Mouse (Mus musculus) stomach, embryonic 14.5 days (tissue): ENCODE measurements at regions not wholly inside any gene's neighbourhood (a gene's known extent, or its start where the extent isn't known, plus 50 kb on each side); places are given as distances from the start of the nearest gene placed in this dataset.

Source experiments
- ATAC-seq: fragments of 200-750 bp; cut with Nextera tagmentation; 2 replicates; pipeline ENCODE4 v1.8.0; 2017; ENCODE audit warnings: low read depth, moderate TSS enrichment; ENCODE audit not compliant: insufficient number of reproducible peaks, insufficient read depth, low FRiP score
- H3K27ac ChIP-seq: fragments of 300-500 bp; sonication (generic); 2 replicates; pipeline ENCODE4 v1.5.1; 2014; ENCODE audit warnings: mild to moderate bottlenecking, low read length, moderate library complexity, mixed read lengths
- H3K27me3 ChIP-seq: fragments of 300-500 bp; sonication (generic); 2 replicates; pipeline ENCODE4 v1.6.1; 2014; ENCODE audit warnings: low read length, control low read depth, mixed read lengths; ENCODE audit not compliant: control insufficient read depth, insufficient read depth
- H3K36me3 ChIP-seq: fragments of 300-500 bp; sonication (generic); 2 replicates; pipeline ENCODE4 v1.6.1; 2014; ENCODE audit warnings: mild to moderate bottlenecking, control low read depth, low read length, moderate library complexity, mixed read lengths; ENCODE audit not compliant: control insufficient read depth, insufficient read depth
- H3K4me1 ChIP-seq: fragments of 300-500 bp; sonication (generic); 2 replicates; pipeline ENCODE4 v1.6.1; 2014; ENCODE audit warnings: low read length, control low read depth, mixed read lengths; ENCODE audit not compliant: control insufficient read depth, insufficient read depth
- H3K4me2 ChIP-seq: fragments of 300-500 bp; sonication (generic); replicated peaks from 2 replicates; pipeline ENCODE4 v1.6.1; 2014; ENCODE audit warnings: low read depth, low read length, control low read depth
- H3K4me3 ChIP-seq: fragments of 300-500 bp; sonication (generic); 2 replicates; pipeline ENCODE4 v1.5.1; 2014; ENCODE audit warnings: low read depth, low read length, control low read depth
- H3K9ac ChIP-seq: fragments of 300-500 bp; sonication (generic); replicated peaks from 2 replicates; pipeline ENCODE4 v1.6.1; 2014; ENCODE audit warnings: low read depth, mild to moderate bottlenecking, control low read depth, low read length, moderate library complexity, mixed read lengths
- H3K9me3 ChIP-seq: fragments of 300-500 bp; sonication (generic); 2 replicates; pipeline ENCODE4 v1.6.1; 2016; ENCODE audit warnings: low read depth, low read length, control low read depth; ENCODE audit not compliant: control insufficient read depth
- WGBS: fragments of 180-500 bp; shearing (Covaris S2); extraction: QIAGEN DNeasy Blood & Tissue Kit; methylation state at CpG from one replicate; pipeline ENCODE4 v1.1.7; 2014; 5-methylcytosine and 5-hydroxymethylcytosine counted together

- no peak overlapping the region for H3K9ac ChIP-seq
- no peaks in the 10 kb centered on the region for H3K27me3 ChIP-seq
- ATAC-seq, result no peak
- no peaks in the 10 kb centered on the region for H3K36me3 ChIP-seq
- H3K9me3 ChIP-seq, result no peaks in the 10 kb centered on the region
- H3K4me1 ChIP-seq, result no peaks in the 10 kb centered on the region
- H3K4me3 ChIP-seq, result no peak overlapping the region
- no peak overlapping the region for H3K27ac ChIP-seq
- no peak overlapping the region for H3K4me2 ChIP-seq
- 81% methylated on average over 6 of the region's 6 CpGs for WGBS
Observed at GRCm38 (mm10) chr3:132441226-132441625, 188.4 kb upstream of the Gimd1 start.

GRCm38 (mm10) chr3:132453927-132454326 lies 175.7 kb upstream of the Gimd1 start:
- H3K9ac ChIP-seq, result no peak overlapping the region
- no peak overlapping the region for H3K4me3 ChIP-seq
- no peaks in the 10 kb centered on the region for H3K9me3 ChIP-seq
- 9% methylated on average over 4 of the region's 4 CpGs for WGBS
- H3K27me3 ChIP-seq, result no peaks in the 10 kb centered on the region
- no peaks in the 10 kb centered on the region for H3K36me3 ChIP-seq
- no peak overlapping the region for H3K27ac ChIP-seq
- H3K4me2 ChIP-seq, result no peak overlapping the region
- no peak for ATAC-seq
- no peaks in the 10 kb centered on the region for H3K4me1 ChIP-seq

GRCm38 (mm10) chr3:132462348-132462959 lies 167.2 kb upstream of the Gimd1 start:
- H3K36me3 ChIP-seq, result no peaks in the 10 kb centered on the region
- WGBS, result 66% methylated on average over 5 of the region's 5 CpGs
- ATAC-seq, result no peak
- H3K4me3 ChIP-seq, result no peak overlapping the region
- H3K9ac ChIP-seq, result no peak overlapping the region
- no peak overlapping the region for H3K27ac ChIP-seq
- no peaks in the 10 kb centered on the region for H3K4me1 ChIP-seq
- no peaks in the 10 kb centered on the region for H3K27me3 ChIP-seq
- H3K9me3 ChIP-seq, result no peaks in the 10 kb centered on the region
- no peak overlapping the region for H3K4me2 ChIP-seq

- no peaks in the 10 kb centered on the region for H3K27me3 ChIP-seq
- no peaks in the 10 kb centered on the region for H3K9me3 ChIP-seq
- H3K27ac ChIP-seq, result no peak overlapping the region
- WGBS, result 42% methylated on average over 4 of the region's 4 CpGs
- ATAC-seq, result no peak
- no peak overlapping the region for H3K9ac ChIP-seq
- no peak overlapping the region for H3K4me3 ChIP-seq
- no peaks in the 10 kb centered on the region for H3K4me1 ChIP-seq
- no peaks in the 10 kb centered on the region for H3K36me3 ChIP-seq
- no peak overlapping the region for H3K4me2 ChIP-seq
Observed at GRCm38 (mm10) chr3:132471070-132471469, 158.6 kb upstream of the Gimd1 start.

GRCm38 (mm10) chr3:132477768-132478167 lies 151.9 kb upstream of the Gimd1 start:
- 87% methylated on average over 5 of the region's 5 CpGs for WGBS
- no peaks in the 10 kb centered on the region for H3K9me3 ChIP-seq
- H3K4me3 ChIP-seq, result no peak overlapping the region
- H3K9ac ChIP-seq, result no peak overlapping the region
- no peak for ATAC-seq
- H3K4me1 ChIP-seq, result no peaks in the 10 kb centered on the region
- H3K27ac ChIP-seq, result no peak overlapping the region
- H3K27me3 ChIP-seq, result no peaks in the 10 kb centered on the region
- no peaks in the 10 kb centered on the region for H3K36me3 ChIP-seq
- no peak overlapping the region for H3K4me2 ChIP-seq

- H3K27me3 ChIP-seq, result no peaks in the 10 kb centered on the region
- WGBS, result 48% methylated on average over 2 of the region's 2 CpGs
- ATAC-seq, result no peak
- no peak overlapping the region for H3K4me2 ChIP-seq
- H3K4me1 ChIP-seq, result no peaks in the 10 kb centered on the region
- H3K27ac ChIP-seq, result no peak overlapping the region
- H3K4me3 ChIP-seq, result no peak overlapping the region
- no peak overlapping the region for H3K9ac ChIP-seq
- no peaks in the 10 kb centered on the region for H3K9me3 ChIP-seq
- no peaks in the 10 kb centered on the region for H3K36me3 ChIP-seq
Observed at GRCm38 (mm10) chr3:132479275-132479674, 150.3 kb upstream of the Gimd1 start.

- no peaks in the 10 kb centered on the region for H3K4me1 ChIP-seq
- WGBS, result 89% methylated on average over 2 of the region's 2 CpGs
Observed at GRCm38 (mm10) chr3:132484814-132485213, 144.8 kb upstream of the Gimd1 start.

GRCm38 (mm10) chr3:132485553-132485952 lies 144.1 kb upstream of the Gimd1 start:
- WGBS, result 68% methylated on average over 5 of the region's 5 CpGs
- H3K4me1 ChIP-seq, result no peaks in the 10 kb centered on the region
- no peak overlapping the region for H3K4me2 ChIP-seq
- no peaks in the 10 kb centered on the region for H3K27me3 ChIP-seq
- H3K9ac ChIP-seq, result no peak overlapping the region
- no peak for ATAC-seq
- no peak overlapping the region for H3K4me3 ChIP-seq
- H3K27ac ChIP-seq, result no peak overlapping the region
- H3K9me3 ChIP-seq, result no peaks in the 10 kb centered on the region
- H3K36me3 ChIP-seq, result no peaks in the 10 kb centered on the region

More at GRCm38 (mm10) chr3:132484814-132485213, 144.8 kb upstream of the Gimd1 start:
- Histone ChIP-seq H3K27me3 (no peaks in the 10 kb centered on the region), H3K27ac (no peak overlapping the region), H3K4me2 (no peak overlapping the region), H3K9me3 (no peaks in the 10 kb centered on the region), H3K4me3 (no peak overlapping the region), H3K36me3 (no peaks in the 10 kb centered on the region), H3K9ac (no peak overlapping the region)
- ATAC-seq, result no peak

GRCm38 (mm10) chr3:132506095-132506494 lies 123.5 kb upstream of the Gimd1 start:
- Histone ChIP-seq H3K4me3 (no peak overlapping the region), H3K9me3 (no peaks in the 10 kb centered on the region), H3K27me3 (no peaks in the 10 kb centered on the region), H3K27ac (no peak overlapping the region), H3K36me3 (no peaks in the 10 kb centered on the region), H3K4me2 (no peak overlapping the region), H3K4me1 (no peaks in the 10 kb centered on the region), H3K9ac (no peak overlapping the region)
- no peak for ATAC-seq
- WGBS, result 19% methylated on average over 4 of the region's 4 CpGs
